Mouse (Mus musculus): ENCODE measurements at regions not wholly inside any gene's neighbourhood (a gene's known extent, or its start where the extent isn't known, plus 50 kb on each side); places are given as distances from the start of the nearest gene placed in this dataset.

DNA sequence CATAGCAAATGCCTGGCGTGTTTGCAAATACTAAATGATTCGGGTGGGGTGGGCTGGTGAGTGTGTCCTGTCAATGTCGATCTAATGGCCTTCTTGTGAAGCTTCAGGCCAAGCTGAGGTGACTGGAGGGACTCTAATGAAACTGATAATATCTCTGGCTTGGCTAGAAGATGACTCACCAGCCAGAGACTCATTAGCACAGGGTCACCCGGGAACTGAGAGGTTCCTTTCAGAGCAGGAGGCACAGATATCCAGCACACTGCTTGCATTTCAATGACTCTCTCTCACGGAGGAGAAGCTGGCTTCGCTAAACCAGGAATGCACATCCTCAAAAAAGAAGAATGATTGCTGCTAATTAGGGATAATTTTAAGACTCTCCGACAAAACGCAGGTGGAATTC lies 349.8 kb downstream of the Lpin1 start:
- Histone ChIP-seq H3K4me1 (ENCODE audit: control insufficient read depth in 2 of 2, insufficient read depth in 2 of 2, low read length in 2 of 2, poor library complexity in 1 of 2) (no peaks in the 10 kb centered on the region), H3K9ac (ENCODE audit: insufficient read depth, low read depth, low read length, poor library complexity, severe bottlenecking) (no peak overlapping the region), H3K27ac (ENCODE audit: insufficient read depth, low read depth, low read length, poor library complexity, severe bottlenecking) (no peak overlapping the region), H3K36me3 (ENCODE audit: control insufficient read depth, insufficient read depth, low read length, poor library complexity, severe bottlenecking) (no peaks in the 10 kb centered on the region), H3K9me3 (ENCODE audit: control insufficient read depth, insufficient read depth, low read depth, low read length) (no peaks in the 10 kb centered on the region), H3K4me3 (ENCODE audit: insufficient read depth in 1 of 2, low read depth in 1 of 2, low read length in 2 of 2, poor library complexity in 1 of 2, severe bottlenecking in 1 of 2) (no peak overlapping the region)
- in situ Hi-C loops (cut with MboI; ENCODE audit: low sequenced_read_pairs in 2 of 2, unreplicated experiment in 2 of 2): no loop called here
- DNase-seq (ENCODE audit: low read depth, low spot score): no peak
- no peak for TF ChIP-seq MAFK (IDR thresholded peaks at IDR 0.05; ENCODE audit: insufficient read depth, low read depth, low read length)
- TF ChIP-seq ZNF384 (IDR thresholded peaks at IDR 0.05; ENCODE audit: low read depth, low read length): no peak
- no peak for TF ChIP-seq ZC3H11A (IDR thresholded peaks at IDR 0.05; ENCODE audit: borderline replicate concordance, low read depth, low read length)
- no peak for TF ChIP-seq HCFC1 (IDR thresholded peaks at IDR 0.05; ENCODE audit: borderline replicate concordance, insufficient read depth, low read length)
- TF ChIP-seq CHD2 (IDR thresholded peaks at IDR 0.05; ENCODE audit: low read depth, low read length): no peak

DNA sequence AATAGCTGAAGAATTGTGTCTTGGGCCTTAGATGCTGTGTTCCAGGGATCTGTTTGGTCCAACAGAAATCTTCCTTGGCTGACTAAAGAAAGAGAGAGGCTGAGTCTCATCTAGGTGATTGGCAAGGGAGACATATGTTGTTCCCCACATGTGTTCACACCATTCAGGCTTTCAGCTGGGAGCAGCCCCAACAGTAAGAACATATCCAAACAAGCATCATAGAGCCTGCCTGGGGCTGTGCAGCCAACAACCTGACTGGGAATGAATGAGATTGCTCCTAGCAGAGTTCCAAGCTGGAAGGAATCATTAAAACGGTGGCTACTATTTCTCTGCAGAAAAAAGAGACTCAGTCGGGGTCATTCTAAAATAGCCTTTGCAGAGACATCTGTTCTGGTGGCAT lies 350.3 kb downstream of the Lpin1 start:
- Histone ChIP-seq H3K9ac (ENCODE audit: insufficient read depth, low read depth, low read length, poor library complexity, severe bottlenecking) (no peak overlapping the region), H3K27ac (ENCODE audit: insufficient read depth, low read depth, low read length, poor library complexity, severe bottlenecking) (no peak overlapping the region), H3K36me3 (ENCODE audit: control insufficient read depth, insufficient read depth, low read length, poor library complexity, severe bottlenecking) (no peaks in the 10 kb centered on the region), H3K9me3 (ENCODE audit: control insufficient read depth, insufficient read depth, low read depth, low read length) (no peaks in the 10 kb centered on the region), H3K4me3 (ENCODE audit: insufficient read depth in 1 of 2, low read depth in 1 of 2, low read length in 2 of 2, poor library complexity in 1 of 2, severe bottlenecking in 1 of 2) (no peak overlapping the region), H3K4me1 (ENCODE audit: control insufficient read depth in 2 of 2, insufficient read depth in 2 of 2, low read length in 2 of 2, poor library complexity in 1 of 2) (no peaks in the 10 kb centered on the region)
- TF ChIP-seq HCFC1 (IDR thresholded peaks at IDR 0.05; ENCODE audit: borderline replicate concordance, insufficient read depth, low read length): no peak
- no peak for TF ChIP-seq ZNF384 (IDR thresholded peaks at IDR 0.05; ENCODE audit: low read depth, low read length)
- TF ChIP-seq ZC3H11A (IDR thresholded peaks at IDR 0.05; ENCODE audit: borderline replicate concordance, low read depth, low read length): no peak
- no peak for TF ChIP-seq CHD2 (IDR thresholded peaks at IDR 0.05; ENCODE audit: low read depth, low read length)
- no peak for TF ChIP-seq MAFK (IDR thresholded peaks at IDR 0.05; ENCODE audit: insufficient read depth, low read depth, low read length)
- no peak for DNase-seq (ENCODE audit: low read depth, low spot score)
- in situ Hi-C loops (cut with MboI; ENCODE audit: low sequenced_read_pairs in 2 of 2, unreplicated experiment in 2 of 2): no loop called here

DNA sequence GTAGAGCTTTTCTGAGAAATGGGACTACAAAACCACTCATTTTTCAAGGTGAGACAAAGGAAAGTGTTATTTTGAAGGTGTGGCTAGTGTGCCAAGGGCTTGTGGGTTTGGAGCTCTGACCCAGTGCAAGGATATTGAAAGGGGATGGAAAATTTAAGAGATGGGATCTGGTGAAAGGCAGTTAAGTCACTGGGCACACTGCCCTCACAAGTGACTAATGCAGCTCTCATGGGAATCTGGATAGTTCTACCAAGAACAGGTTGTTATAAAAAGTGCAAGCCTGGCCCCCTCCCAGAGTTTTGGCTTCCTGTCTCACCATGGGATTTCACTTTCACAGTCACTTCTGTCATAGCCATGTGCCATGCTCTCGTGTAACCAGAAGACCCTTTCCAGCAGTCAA lies 360.1 kb downstream of the Lpin1 start:
- in situ Hi-C loops (cut with MboI; ENCODE audit: low sequenced_read_pairs in 2 of 2, unreplicated experiment in 2 of 2): no loop called here

DNA sequence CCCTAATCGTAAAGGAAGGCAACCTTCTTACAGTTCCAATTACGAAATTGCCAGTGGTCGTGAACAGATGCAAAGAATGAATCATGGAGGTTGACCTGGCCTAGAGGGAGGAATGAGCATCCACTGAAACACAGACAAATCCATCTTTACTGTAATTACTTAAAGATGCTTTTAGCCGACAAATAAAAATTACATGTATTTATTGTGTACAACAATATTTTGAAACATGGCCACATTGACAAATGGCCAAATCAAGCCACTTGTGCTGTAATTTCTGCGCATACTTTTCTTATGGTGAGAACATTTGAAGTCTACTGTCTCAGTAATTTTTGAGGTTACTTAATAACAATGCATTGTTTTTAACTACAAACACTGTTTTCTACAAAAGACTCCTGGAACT lies 360.7 kb downstream of the Lpin1 start:
- in situ Hi-C loops (cut with MboI; ENCODE audit: low sequenced_read_pairs in 2 of 2, unreplicated experiment in 2 of 2): no loop called here
- no peak for DNase-seq (ENCODE audit: low read depth, low spot score)
- Histone ChIP-seq H3K27ac (ENCODE audit: insufficient read depth, low read depth, low read length, poor library complexity, severe bottlenecking) (no peak overlapping the region), H3K36me3 (ENCODE audit: control insufficient read depth, insufficient read depth, low read length, poor library complexity, severe bottlenecking) (no peaks in the 10 kb centered on the region), H3K4me3 (ENCODE audit: insufficient read depth in 1 of 2, low read depth in 1 of 2, low read length in 2 of 2, poor library complexity in 1 of 2, severe bottlenecking in 1 of 2) (no peak overlapping the region), H3K9ac (ENCODE audit: insufficient read depth, low read depth, low read length, poor library complexity, severe bottlenecking) (no peak overlapping the region), H3K9me3 (ENCODE audit: control insufficient read depth, insufficient read depth, low read depth, low read length) (no peaks in the 10 kb centered on the region), H3K4me1 (ENCODE audit: control insufficient read depth in 2 of 2, insufficient read depth in 2 of 2, low read length in 2 of 2, poor library complexity in 1 of 2) (no peaks in the 10 kb centered on the region)
- no peak for TF ChIP-seq ZNF384 (IDR thresholded peaks at IDR 0.05; ENCODE audit: low read depth, low read length)
- no peak for TF ChIP-seq HCFC1 (IDR thresholded peaks at IDR 0.05; ENCODE audit: borderline replicate concordance, insufficient read depth, low read length)
- no peak for TF ChIP-seq CHD2 (IDR thresholded peaks at IDR 0.05; ENCODE audit: low read depth, low read length)
- TF ChIP-seq ZC3H11A (IDR thresholded peaks at IDR 0.05; ENCODE audit: borderline replicate concordance, low read depth, low read length): no peak
- TF ChIP-seq MAFK (IDR thresholded peaks at IDR 0.05; ENCODE audit: insufficient read depth, low read depth, low read length): no peak

More for the DNA sequence above, 360.1 kb downstream of the Lpin1 start:
- Histone ChIP-seq H3K27ac (ENCODE audit: insufficient read depth, low read depth, low read length, poor library complexity, severe bottlenecking) (no peak overlapping the region), H3K9ac (ENCODE audit: insufficient read depth, low read depth, low read length, poor library complexity, severe bottlenecking) (no peak overlapping the region), H3K36me3 (ENCODE audit: control insufficient read depth, insufficient read depth, low read length, poor library complexity, severe bottlenecking) (no peaks in the 10 kb centered on the region), H3K4me1 (ENCODE audit: control insufficient read depth in 2 of 2, insufficient read depth in 2 of 2, low read length in 2 of 2, poor library complexity in 1 of 2) (no peaks in the 10 kb centered on the region), H3K4me3 (ENCODE audit: insufficient read depth in 1 of 2, low read depth in 1 of 2, low read length in 2 of 2, poor library complexity in 1 of 2, severe bottlenecking in 1 of 2) (no peak overlapping the region), H3K9me3 (ENCODE audit: control insufficient read depth, insufficient read depth, low read depth, low read length) (no peaks in the 10 kb centered on the region)
- no peak for DNase-seq (ENCODE audit: low read depth, low spot score)
- TF ChIP-seq ZC3H11A (IDR thresholded peaks at IDR 0.05; ENCODE audit: borderline replicate concordance, low read depth, low read length) (no peak), CHD2 (IDR thresholded peaks at IDR 0.05; ENCODE audit: low read depth, low read length) (no peak), MAFK (IDR thresholded peaks at IDR 0.05; ENCODE audit: insufficient read depth, low read depth, low read length) (no peak), HCFC1 (IDR thresholded peaks at IDR 0.05; ENCODE audit: borderline replicate concordance, insufficient read depth, low read length) (no peak), ZNF384 (IDR thresholded peaks at IDR 0.05; ENCODE audit: low read depth, low read length) (no peak)

DNA sequence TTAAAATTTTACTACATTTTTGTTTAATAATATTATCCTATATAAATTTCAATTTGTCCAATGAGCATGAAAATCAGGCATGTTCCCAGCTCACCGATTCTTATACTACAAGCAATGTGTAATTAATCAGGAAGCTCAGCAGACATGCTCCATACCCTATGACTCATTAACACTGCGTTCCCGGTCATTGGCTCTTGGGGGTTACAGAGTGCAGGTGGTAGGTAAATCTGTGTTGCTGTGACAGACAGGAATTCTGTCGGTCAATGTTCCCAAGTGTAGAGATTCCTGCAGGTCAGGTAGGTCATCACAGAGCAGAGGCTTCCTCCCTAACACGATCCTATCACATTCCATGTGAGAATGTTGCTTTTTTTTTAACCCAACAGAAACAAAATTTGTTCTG lies 371.0 kb downstream of the Lpin1 start:
- Histone ChIP-seq H3K36me3 (ENCODE audit: control insufficient read depth, insufficient read depth, low read length, poor library complexity, severe bottlenecking) (no peaks in the 10 kb centered on the region), H3K4me3 (ENCODE audit: insufficient read depth in 1 of 2, low read depth in 1 of 2, low read length in 2 of 2, poor library complexity in 1 of 2, severe bottlenecking in 1 of 2) (no peak overlapping the region), H3K27ac (ENCODE audit: insufficient read depth, low read depth, low read length, poor library complexity, severe bottlenecking) (no peak overlapping the region), H3K4me1 (ENCODE audit: control insufficient read depth in 2 of 2, insufficient read depth in 2 of 2, low read length in 2 of 2, poor library complexity in 1 of 2) (no peaks in the 10 kb centered on the region), H3K9ac (ENCODE audit: insufficient read depth, low read depth, low read length, poor library complexity, severe bottlenecking) (no peak overlapping the region), H3K9me3 (ENCODE audit: control insufficient read depth, insufficient read depth, low read depth, low read length) (no peaks in the 10 kb centered on the region)
- TF ChIP-seq ZNF384 (IDR thresholded peaks at IDR 0.05; ENCODE audit: low read depth, low read length) (no peak), ZC3H11A (IDR thresholded peaks at IDR 0.05; ENCODE audit: borderline replicate concordance, low read depth, low read length) (no peak)
- in situ Hi-C loops (cut with MboI; ENCODE audit: low sequenced_read_pairs in 2 of 2, unreplicated experiment in 2 of 2): no loop called here
- DNase-seq (ENCODE audit: low read depth, low spot score): no peak

All from ES-E14 (cell line).